Mouse (Mus musculus) adrenal gland, postnatal 10 days (tissue): ENCODE data around the gene Nol8. TPM values are rescaled to one million over a fixed set of nuclear protein-coding genes. Genes with fewer than 3 reads are reported as not detected.

ENCODE experiments used
- DNase-seq: peaks from one replicate; pipeline ENCODE4 v3.0.0; 2021; ENCODE audit warnings: mixed read lengths
- total RNA-seq, 2 experiments: library from RNA; stranded (reverse); gene quantifications; 2 replicates each; pipeline ENCODE4 v1.2.3; 2021

The Nol8 gene
- total RNA-seq, 2 experiments from 2014 or later, result 18.7 to 19.1 TPM

DNA sequence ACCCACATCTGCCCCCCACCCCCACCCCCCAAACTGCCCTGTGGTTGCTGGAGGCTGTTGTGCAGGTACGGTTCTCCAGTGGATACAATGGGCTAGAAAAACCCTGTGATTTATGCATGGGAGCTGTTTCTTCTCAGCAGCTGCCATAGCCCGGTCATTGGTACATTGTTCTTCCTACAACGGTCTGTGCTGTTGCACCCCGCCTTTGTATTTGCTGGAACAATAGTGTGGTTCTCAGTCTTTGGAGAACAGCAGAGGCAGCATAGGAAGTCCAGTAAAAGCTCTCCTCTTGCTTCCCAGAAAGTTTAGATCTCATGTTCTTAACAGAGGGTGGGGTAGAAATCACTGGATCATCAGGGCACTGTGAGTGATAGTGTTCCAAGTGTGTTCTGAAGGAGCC is 31.4 kb downstream of the Nol8 start:
- no peak for DNase-seq

DNA sequence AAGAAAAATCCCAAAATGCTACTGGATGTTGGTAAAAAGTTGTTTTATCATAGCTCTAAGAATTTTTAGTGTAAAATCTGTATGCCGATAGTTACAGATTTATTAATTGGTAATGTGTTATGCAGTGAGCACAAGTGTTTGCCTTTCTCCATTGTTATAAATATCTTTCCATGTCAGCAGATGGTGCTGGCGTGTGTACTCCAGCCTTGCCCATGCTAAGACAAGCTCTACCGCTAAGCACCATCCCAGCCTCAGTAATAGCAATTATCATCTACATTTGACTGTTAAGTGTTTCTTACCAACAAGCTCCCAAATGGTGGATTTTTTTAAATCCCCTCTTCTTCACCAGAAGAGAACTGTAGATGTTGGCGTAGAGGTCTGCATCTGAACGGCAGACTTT is 38.2 kb downstream of the Nol8 start:
- DNase-seq, result no peak

DNA sequence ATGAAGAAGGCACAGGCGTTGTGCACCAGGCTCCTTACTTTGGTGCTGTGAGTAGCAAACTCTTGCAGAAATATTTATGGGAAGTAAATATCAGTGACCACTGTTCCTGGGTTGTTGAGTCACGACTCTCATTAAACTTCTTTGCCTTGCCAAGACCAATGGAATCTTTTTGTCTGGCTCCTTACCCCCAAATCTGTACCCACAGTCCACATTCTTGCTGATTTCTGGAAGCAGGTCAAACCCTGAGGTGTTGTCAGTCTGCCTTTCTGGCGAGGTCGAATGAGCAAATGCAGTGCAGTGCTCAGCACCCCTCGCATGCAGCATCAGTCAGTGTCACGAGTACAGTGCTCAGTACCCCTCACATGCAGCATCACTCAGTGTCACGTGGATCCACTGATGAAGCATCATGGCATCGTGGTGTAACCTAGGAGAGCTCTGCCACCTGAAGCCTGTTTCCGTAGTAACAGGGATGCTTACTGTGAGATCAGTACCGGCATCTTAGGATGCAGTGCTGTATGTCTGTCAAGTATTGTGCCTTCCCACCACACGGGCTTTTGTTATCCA is 50.4 kb downstream of the Nol8 start:
- DNase-seq, result no peak

DNA sequence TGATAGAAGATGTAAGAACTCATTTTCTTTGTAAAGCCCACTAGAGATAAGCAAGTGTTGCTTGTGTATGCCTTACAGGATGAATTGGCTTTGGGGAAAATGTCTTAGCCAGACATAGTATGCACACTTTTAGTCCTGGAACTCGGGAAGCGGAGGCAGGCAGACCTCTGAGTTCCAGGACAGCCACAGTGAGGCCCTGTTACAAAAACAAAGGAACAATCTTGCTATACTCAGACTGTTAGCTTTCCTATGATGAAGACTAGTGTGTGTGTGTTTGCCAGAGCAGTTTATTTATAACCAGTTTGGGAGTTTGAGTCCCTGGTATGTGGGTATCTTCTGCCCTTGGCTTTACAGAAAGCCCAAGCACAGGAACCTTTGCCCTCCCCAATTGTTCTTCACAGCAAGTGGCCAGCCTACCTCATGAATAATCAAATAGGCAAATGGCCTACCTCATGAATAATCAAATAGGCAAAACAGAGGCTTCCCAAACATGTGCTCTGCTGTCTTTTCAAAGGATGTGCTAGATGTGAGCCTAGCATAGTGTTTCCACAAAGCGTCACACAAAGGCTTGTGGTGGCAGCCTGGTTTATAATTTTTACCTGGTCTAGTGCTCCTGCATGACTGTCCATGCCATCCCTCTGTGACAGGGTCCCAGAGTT is 53.3 kb downstream of the Nol8 start:
- DNase-seq, result no peak

DNA sequence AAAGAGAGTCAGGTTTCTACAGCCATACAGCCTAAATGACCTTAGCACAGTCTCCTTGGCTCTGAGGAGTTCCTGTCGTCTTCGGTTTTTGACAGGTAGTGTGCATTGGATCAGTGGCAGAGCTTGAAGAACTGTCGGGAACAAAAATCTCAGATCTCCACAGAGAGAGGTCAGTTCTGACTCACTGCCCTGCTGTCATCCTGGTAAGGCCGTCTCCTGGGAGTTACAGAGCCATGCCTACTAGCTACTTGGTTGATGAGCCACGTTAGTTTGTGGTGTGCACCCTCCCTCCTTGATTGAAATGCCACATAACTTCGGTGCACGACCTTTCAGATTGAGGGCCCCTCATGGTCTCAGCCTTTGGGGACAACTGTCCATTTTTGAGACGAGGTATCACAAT is 55.4 kb downstream of the Nol8 start:
- peak; percentile 27 for DNase-seq

DNA sequence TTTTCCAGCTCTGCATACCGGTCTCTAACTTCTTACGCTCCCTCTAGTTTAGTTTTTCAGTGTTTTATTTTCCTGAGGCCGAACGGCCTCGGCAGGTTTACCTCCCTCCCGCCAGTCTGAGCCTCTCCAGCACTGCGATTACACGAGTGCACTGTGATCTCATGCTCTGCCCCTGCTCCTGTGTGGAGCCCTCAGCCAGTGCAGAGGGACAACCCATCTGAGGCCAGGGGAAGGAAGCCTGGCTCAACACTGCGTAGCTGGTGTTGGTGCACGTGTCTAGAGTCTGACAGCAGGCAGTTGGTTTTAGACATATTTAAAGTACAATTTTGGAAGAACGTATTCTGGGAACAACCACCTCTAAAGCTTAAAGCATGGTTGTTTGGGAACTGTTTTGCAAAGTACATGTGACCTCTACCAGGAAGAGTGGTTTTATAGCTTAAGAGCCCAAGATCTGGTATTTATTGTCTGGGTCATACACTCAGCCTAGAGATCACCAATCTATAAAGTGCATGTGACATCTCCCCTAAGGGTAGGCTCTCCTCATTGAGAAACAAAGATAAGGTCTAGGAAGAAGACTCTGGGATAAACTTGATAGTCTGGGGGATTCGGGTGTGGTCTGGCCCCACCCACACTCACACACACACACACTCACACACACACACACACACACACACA is 59.3 kb downstream of the Nol8 start:
- no peak for DNase-seq

DNA sequence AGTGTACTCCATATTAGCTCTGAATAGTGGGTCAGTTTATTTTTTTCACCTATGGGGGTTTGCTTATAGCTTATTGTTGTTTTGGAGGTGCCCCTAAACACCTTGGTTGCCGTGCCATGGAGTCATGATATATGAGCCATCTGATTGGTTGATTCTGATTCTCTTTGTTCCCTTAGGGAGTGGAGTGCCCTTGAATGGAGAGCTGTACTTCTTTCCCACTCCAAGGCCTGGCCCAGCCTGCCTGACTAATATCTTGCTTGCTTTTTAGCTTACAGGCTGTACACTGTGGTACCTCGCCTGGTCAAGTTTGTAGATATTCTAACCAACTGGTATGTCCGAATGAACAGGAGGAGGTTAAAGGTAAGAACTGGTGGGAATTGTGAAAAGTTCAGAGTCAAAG is 66.4 kb downstream of the Nol8 start:
- no peak for DNase-seq

Other genes starting within 250 kb of the Nol8 start
- 10 to 100 TPM; 13.1 to 23.5 TPM for gene Ippk, start 231.8 kb upstream of the Nol8 start, total RNA-seq
- 1 to 10 TPM; 1.1 to 1.3 TPM for gene Tes3-ps, start 159.8 kb upstream of the Nol8 start, total RNA-seq
- 10 to 100 TPM; 10.0 to 10.9 TPM for gene Ecm2, start 148.3 kb upstream of the Nol8 start, total RNA-seq
- 10 to 100 TPM; 34.8 to 50.4 TPM for gene Aspn, start 108.6 kb upstream of the Nol8 start, total RNA-seq
- 1 to 10 TPM; 1.7 to 5.8 TPM for gene Omd, start 70.6 kb upstream of the Nol8 start, total RNA-seq
- gene Ogn, start 45.0 kb upstream of the Nol8 start, total RNA-seq, result 10 to 100 TPM; 41.6 to 46.9 TPM
- 1 to 10 TPM; 5.1 to 5.8 TPM for gene Cenpp, start 293 bp upstream of the Nol8 start, total RNA-seq
- gene Iars, start 29.0 kb downstream of the Nol8 start, total RNA-seq, result 10 to 100 TPM; 59.5 to 61.3 TPM
- gene Gm30302, start 145.9 kb downstream of the Nol8 start, total RNA-seq, result under 1 TPM in 1 of 2 experiments, not detected in 1; 0.09 TPM